ENCODE assay signal across 8 mouse cellular contexts in genomic region chr2:35696542-35697391, GRCm38 (mm10).
DNase-seq lines count a peak whose midpoint lies in the region; ATAC-seq lines count a peak whose summit lies in the region.

No protein-coding gene starts in this region.

- no peak overlapping the region for H3K4me2 ChIP-seq in hindbrain, embryonic 15.5 days
- peak overlapping the region; percentile 39 for H3K4me2 ChIP-seq in liver, embryonic 12.5 days

- DNase-seq in ovary, postnatal 36 days (ENCODE audit: low spot score): peak; percentile 59
- no peak for DNase-seq in ovary, postnatal 10 days (ENCODE audit: low spot score)
- peak; percentile 80 for DNase-seq in gastrocnemius, adult 18-20 months (ENCODE audit: low spot score)
- peak; percentile 34 for DNase-seq in retina, embryonic 14.5 days (ENCODE audit: low spot score)
- no peak for DNase-seq in left cerebral cortex, adult 8-10 months (ENCODE audit: low spot score in 2 of 2)
- DNase-seq in thymus, postnatal 36 days: no peak

- peak; percentile 6; the same call in 1 of the 2 replicates for ATAC-seq in hindbrain, embryonic 15.5 days (ENCODE audit: low FRiP score, low read depth)
- peak; percentile 46 for ATAC-seq in liver, embryonic 12.5 days

- no peaks in the 10 kb centered on the region for H3K9me3 ChIP-seq in hindbrain, embryonic 15.5 days
- H3K9me3 ChIP-seq in liver, embryonic 12.5 days (replicated peaks): no peaks in the 10 kb centered on the region

- H3K27me3 ChIP-seq in hindbrain, embryonic 15.5 days: no peaks in the 10 kb centered on the region
- H3K27me3 ChIP-seq in liver, embryonic 12.5 days (replicated peaks): no peaks in the 10 kb centered on the region

- H3K4me3 ChIP-seq in hindbrain, embryonic 15.5 days: no peak overlapping the region
- no peak overlapping the region; the same call in 1 of the 2 replicates for H3K4me3 ChIP-seq in liver, embryonic 12.5 days

- 53% methylated on average over 3 of the region's 3 CpGs for WGBS in hindbrain, embryonic 15.5 days
- WGBS in liver, embryonic 12.5 days (ENCODE audit: insufficient replicate concordance): 52% methylated on average over 3 of the region's 3 CpGs

- H3K36me3 ChIP-seq in hindbrain, embryonic 15.5 days: no peaks in the 10 kb centered on the region
- H3K36me3 ChIP-seq in liver, embryonic 12.5 days: no peaks in the 10 kb centered on the region

- peaks cover 75% of the 10 kb centered on the region for H3K4me1 ChIP-seq in hindbrain, embryonic 15.5 days (replicated peaks)
- H3K4me1 ChIP-seq in liver, embryonic 12.5 days: peaks cover 52% of the 10 kb centered on the region

- H3K9ac ChIP-seq in hindbrain, embryonic 15.5 days: no peak overlapping the region
- H3K9ac ChIP-seq in liver, embryonic 12.5 days: no peak overlapping the region

- peak overlapping the region; percentile 10; the same call in 1 of the 2 replicates for H3K27ac ChIP-seq in hindbrain, embryonic 15.5 days (replicated peaks)
- H3K27ac ChIP-seq in liver, embryonic 12.5 days: peak overlapping the region; percentile 61

Comparison
In these comparisons a context has a peak if more than half of its experiments do, and no peak if none do; other contexts are left out.
1. DNase-seq: peak in ovary, postnatal 36 days (single experiment), gastrocnemius, adult 18-20 months (single experiment) and retina, embryonic 14.5 days (single experiment); none in ovary, postnatal 10 days (single experiment), left cerebral cortex, adult 8-10 months (0 of 2) and thymus, postnatal 36 days (0 of 2).